Mouse (Mus musculus): ENCODE measurements at regions not wholly inside any gene's neighbourhood (a gene's known extent, or its start where the extent isn't known, plus 50 kb on each side); places are given as distances from the start of the nearest gene placed in this dataset.

DNA sequence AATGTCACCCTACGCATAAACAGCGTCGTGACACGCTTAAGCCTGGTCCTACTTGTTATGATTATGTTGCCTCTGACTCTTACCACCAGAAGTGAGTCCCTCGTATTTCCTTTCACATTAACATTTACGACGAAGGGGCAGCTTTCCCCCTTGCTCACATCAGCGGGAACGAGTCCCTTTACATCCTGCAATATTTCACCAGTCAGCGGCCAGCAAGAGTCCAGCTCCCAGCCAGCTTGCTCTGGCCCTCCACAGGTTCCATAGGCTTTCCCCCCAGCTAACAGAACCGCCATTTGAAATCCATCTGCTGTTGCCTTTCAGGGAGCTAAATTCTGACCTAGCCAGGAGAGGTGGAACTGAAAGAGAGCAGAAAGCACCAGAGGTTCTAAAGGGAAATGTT is 342.5 kb downstream of the Lmo4 start:
- no peak for TF ChIP-seq ZC3H11A (IDR thresholded peaks at IDR 0.05; ENCODE audit: borderline replicate concordance, low read depth, low read length)
- no peak for TF ChIP-seq CHD2 (IDR thresholded peaks at IDR 0.05; ENCODE audit: low read depth, low read length)
- no peak for TF ChIP-seq ZNF384 (IDR thresholded peaks at IDR 0.05; ENCODE audit: low read depth, low read length)
- no peak for TF ChIP-seq MAFK (IDR thresholded peaks at IDR 0.05; ENCODE audit: insufficient read depth, low read depth, low read length)
- TF ChIP-seq HCFC1 (IDR thresholded peaks at IDR 0.05; ENCODE audit: borderline replicate concordance, insufficient read depth, low read length): no peak
